Mouse (Mus musculus) CH12.LX (cell line): ENCODE results near the gene Zfp771. TPM values are rescaled to one million over a fixed set of nuclear protein-coding genes. Genes with fewer than 3 reads are reported as not detected.

ENCODE experiments used
- DNase-seq: peaks from one replicate; pipeline ENCODE4 v3.0.0-alpha.2; 2013; ENCODE audit errors: extremely low read depth
- H3K27ac ChIP-seq: 2 replicates; pipeline ENCODE4 v1.5.1; 2012; ENCODE audit warnings: low read depth, mild to moderate bottlenecking, control low read depth, moderate library complexity; ENCODE audit not compliant: insufficient read depth
- H3K27me3 ChIP-seq: replicated peaks from 2 replicates; pipeline ENCODE3; 2012; ENCODE audit warnings: inconsistent platforms
- H3K36me3 ChIP-seq, 2 experiments: replicated peaks in 1 of 2; 2 replicates each; pipeline versions ENCODE3 to v1.6.1; 2012; ENCODE audit warnings: inconsistent platforms in 1 of 2, low read length in 1 of 2, mild to moderate bottlenecking in 1 of 2, mixed read lengths in 1 of 2, moderate library complexity in 1 of 2; ENCODE audit not compliant: control insufficient read depth in 1 of 2, insufficient read depth in 1 of 2
- H3K4me1 ChIP-seq, 2 experiments: 2 replicates each; pipeline ENCODE4 v1.6.1; 2012; ENCODE audit warnings: inconsistent platforms in 1 of 2, moderate library complexity in 1 of 2; ENCODE audit not compliant: insufficient read depth in 2 of 2, control insufficient read depth in 1 of 2
- H3K4me2 ChIP-seq: 2 replicates; pipeline ENCODE4 v1.6.1; 2012; ENCODE audit warnings: low read depth, mild to moderate bottlenecking, control low read depth; ENCODE audit not compliant: poor library complexity, insufficient read depth, severe bottlenecking
- H3K4me3 ChIP-seq, 3 experiments: fragments of 150-350 bp in 1 of 3; sonication (generic) in 1 of 3; replicated peaks in 1 of 3; 2 replicates each; pipeline versions ENCODE3 to v1.5.1; 2011 to 2012; ENCODE audit warnings: low read depth in 2 of 3, low read length in 2 of 3, mild to moderate bottlenecking in 2 of 3, moderate library complexity in 2 of 3, control low read depth in 1 of 3, improper control_type of control experiment in 1 of 3, inconsistent platforms in 1 of 3, mixed read lengths in 1 of 3; ENCODE audit not compliant: poor library complexity in 1 of 3
- H3K79me2 ChIP-seq: replicated peaks from 2 replicates; pipeline ENCODE4 v1.6.1; 2012; ENCODE audit warnings: mild to moderate bottlenecking, moderate library complexity; ENCODE audit not compliant: control insufficient read depth, poor library complexity, insufficient read depth, severe bottlenecking; ENCODE audit errors: extremely low read depth
- H3K9ac ChIP-seq: 2 replicates; pipeline ENCODE4 v1.6.1; 2012; ENCODE audit warnings: low read depth, mild to moderate bottlenecking, control low read depth, moderate library complexity; ENCODE audit not compliant: insufficient read depth
- H3K9me3 ChIP-seq: replicated peaks from 2 replicates; pipeline ENCODE3; 2012; ENCODE audit warnings: low read length, inconsistent platforms, mixed read lengths
- BHLHE40 ChIP-seq: IDR thresholded peaks from 2 replicates; pipeline ENCODE4 v1.6.1; 2011; ENCODE audit warnings: mild to moderate bottlenecking, low read depth, low read length, improper control_type of control experiment
- CHD1 ChIP-seq: IDR thresholded peaks from 2 replicates; pipeline ENCODE4 v1.6.1; 2012; ENCODE audit warnings: low read depth, low read length, improper control_type of control experiment, inconsistent platforms
- CTCF ChIP-seq, 2 experiments: IDR thresholded peaks in 1 of 2; conservative IDR thresholded peaks in 1 of 2; 2 replicates each; pipeline ENCODE4 v1.5.1; 2011 to 2012; ENCODE audit warnings: low read depth in 2 of 2, low read length in 2 of 2, improper control_type of control experiment in 1 of 2, inconsistent platforms in 1 of 2, mild to moderate bottlenecking in 1 of 2, moderate library complexity in 1 of 2
- E2F4 ChIP-seq: IDR thresholded peaks from 2 replicates; pipeline ENCODE4 v1.6.1; 2011; ENCODE audit warnings: low read depth, low read length, improper control_type of control experiment; ENCODE audit not compliant: insufficient replicate concordance
- ELF1 ChIP-seq: IDR thresholded peaks from 2 replicates; pipeline ENCODE4 v1.6.1; 2014; ENCODE audit warnings: low read depth, mild to moderate bottlenecking, inconsistent platforms, low read length, improper control_type of control experiment
- ETS1 ChIP-seq: conservative IDR thresholded peaks from 2 replicates; pipeline ENCODE4 v1.6.1; 2012; ENCODE audit warnings: low read depth, mild to moderate bottlenecking, inconsistent platforms, low read length, improper control_type of control experiment, moderate library complexity
- HCFC1 ChIP-seq: IDR thresholded peaks from 2 replicates; pipeline ENCODE4 v1.6.1; 2012; ENCODE audit warnings: low read depth, mild to moderate bottlenecking, inconsistent platforms, low read length, improper control_type of control experiment
- JUN ChIP-seq: IDR thresholded peaks from 2 replicates; pipeline ENCODE4 v1.6.1; 2011; ENCODE audit warnings: low read depth, mild to moderate bottlenecking, low read length, improper control_type of control experiment, moderate library complexity; ENCODE audit not compliant: insufficient read depth
- JUND ChIP-seq: conservative IDR thresholded peaks from 2 replicates; pipeline ENCODE4 v1.6.1; 2011; ENCODE audit warnings: low read depth, low read length, improper control_type of control experiment
- MAX ChIP-seq: IDR thresholded peaks from 2 replicates; pipeline ENCODE4 v1.6.1; 2011; ENCODE audit warnings: low read length, improper control_type of control experiment
- MAZ ChIP-seq: IDR thresholded peaks from 2 replicates; pipeline ENCODE4 v1.6.1; 2012; ENCODE audit warnings: low read depth, mild to moderate bottlenecking, inconsistent platforms, low read length, improper control_type of control experiment, moderate library complexity
- MEF2A ChIP-seq: IDR thresholded peaks from 2 replicates; pipeline ENCODE4 v1.6.1; 2014; ENCODE audit warnings: low read depth, mild to moderate bottlenecking, inconsistent platforms, low read length, improper control_type of control experiment, borderline replicate concordance
- MXI1 ChIP-seq: IDR thresholded peaks from 2 replicates; pipeline ENCODE4 v1.6.1; 2011; ENCODE audit warnings: mild to moderate bottlenecking, low read depth, low read length, improper control_type of control experiment
- MYC ChIP-seq: IDR thresholded peaks from 2 replicates; pipeline ENCODE4 v1.6.1; 2011; ENCODE audit warnings: low read depth, mild to moderate bottlenecking, improper control_type of control experiment, low read length
- NELFE ChIP-seq: IDR thresholded peaks from 2 replicates; pipeline ENCODE4 v1.6.1; 2011; ENCODE audit warnings: low read depth, low read length, improper control_type of control experiment
- NRF1 ChIP-seq: IDR thresholded peaks from 2 replicates; pipeline ENCODE4 v1.6.1; 2014; ENCODE audit warnings: low read depth, mild to moderate bottlenecking, inconsistent platforms, low read length, improper control_type of control experiment, moderate library complexity
- PAX5 ChIP-seq: IDR thresholded peaks from 2 replicates; pipeline ENCODE4 v1.6.1; 2012; ENCODE audit warnings: low read length, inconsistent platforms, mixed read lengths
- POLR2A ChIP-seq: IDR thresholded peaks from 2 replicates; pipeline ENCODE4 v1.6.1; 2011; ENCODE audit warnings: low read depth, mild to moderate bottlenecking, improper control_type of control experiment, low read length
- POLR2AphosphoS2 ChIP-seq: IDR thresholded peaks from 2 replicates; pipeline ENCODE4 v1.6.1; 2011; ENCODE audit warnings: low read depth, low read length, improper control_type of control experiment
- RAD21 ChIP-seq: IDR thresholded peaks from 2 replicates; pipeline ENCODE4 v1.6.1; 2011; ENCODE audit warnings: low read depth, mild to moderate bottlenecking, low read length, improper control_type of control experiment, moderate library complexity
- RCOR1 ChIP-seq: conservative IDR thresholded peaks from 2 replicates; pipeline ENCODE4 v1.6.1; 2012; ENCODE audit warnings: low read depth, mild to moderate bottlenecking, inconsistent platforms, low read length, improper control_type of control experiment
- SIN3A ChIP-seq: IDR thresholded peaks from 2 replicates; pipeline ENCODE4 v1.6.1; 2012; ENCODE audit warnings: low read length, improper control_type of control experiment, inconsistent platforms
- SMC3 ChIP-seq: IDR thresholded peaks from 2 replicates; pipeline ENCODE4 v1.6.1; 2011; ENCODE audit warnings: low read depth, low read length, improper control_type of control experiment
- TBP ChIP-seq: conservative IDR thresholded peaks from 2 replicates; pipeline ENCODE4 v1.6.1; 2011; ENCODE audit warnings: low read depth, low read length, improper control_type of control experiment
- TCF12 ChIP-seq: IDR thresholded peaks from 2 replicates; pipeline ENCODE4 v1.6.1; 2014; ENCODE audit warnings: low read depth, mild to moderate bottlenecking, inconsistent platforms, low read length, improper control_type of control experiment
- UBTF ChIP-seq: IDR thresholded peaks from 2 replicates; pipeline ENCODE4 v1.6.1; 2012; ENCODE audit warnings: low read depth, mild to moderate bottlenecking, inconsistent platforms, low read length, improper control_type of control experiment, moderate library complexity
- USF2 ChIP-seq: conservative IDR thresholded peaks from 2 replicates; pipeline ENCODE4 v1.6.1; 2011; ENCODE audit warnings: low read depth, low read length, improper control_type of control experiment
- ZC3H11A ChIP-seq: IDR thresholded peaks from 2 replicates; pipeline ENCODE4 v1.6.1; 2012; ENCODE audit warnings: low read depth, mild to moderate bottlenecking, inconsistent platforms, low read length, improper control_type of control experiment
- ZKSCAN1 ChIP-seq: IDR thresholded peaks from 2 replicates; pipeline ENCODE4 v1.6.1; 2012; ENCODE audit warnings: low read depth, inconsistent platforms, low read length, improper control_type of control experiment, borderline replicate concordance
- ZMIZ1 ChIP-seq: IDR thresholded peaks from 2 replicates; pipeline ENCODE4 v1.6.1; 2012; ENCODE audit warnings: low read depth, mild to moderate bottlenecking, inconsistent platforms, low read length, improper control_type of control experiment
- ZNF384 ChIP-seq: IDR thresholded peaks from 2 replicates; pipeline ENCODE4 v1.6.1; 2012; ENCODE audit warnings: low read depth, low read length, improper control_type of control experiment, inconsistent platforms
- dilution Hi-C: fragments of 300-500 bp; cut with MboI; formaldehyde crosslinking; loops from 2 replicates; pipeline ENCODE4 v1.14.3; 2020; ENCODE audit warnings: low sequenced_read_pairs; ENCODE audit not compliant: extremely low pct_unique_long_range_greater_than_20kb, extremely low pct_ligation_motif_present
- in situ Hi-C: fragments of 300-500 bp; cut with MboI; formaldehyde crosslinking; loops from 3 replicates; pipeline ENCODE4 v1.14.3; 2019; ENCODE audit warnings: low sequenced_read_pairs, low pct_ligation_motif_present, low pct_unique_long_range_greater_than_20kb, mixed read lengths
- polyA plus RNA-seq: library from polyadenylated mRNA; unstranded; fragments of >175 nt; gene quantifications from 2 replicates; pipeline ENCODE4 v1.2.1, GENCODE M21; 2012; ENCODE audit warnings: low read depth; ENCODE audit not compliant: insufficient read length
- total RNA-seq, 2 experiments: library from RNA; depleted of rRNA; stranded (reverse); fragments of 300-350 nt in 1 of 2; fragments of >200 nt in 1 of 2; gene quantifications; 2 replicates each; pipeline ENCODE4 v1.2.3; 2012 to 2014

Gene Zfp771
- total and polyA plus RNA-seq, 3 experiments: 26.5 to 35.5 (median 27.0) TPM

DNA sequence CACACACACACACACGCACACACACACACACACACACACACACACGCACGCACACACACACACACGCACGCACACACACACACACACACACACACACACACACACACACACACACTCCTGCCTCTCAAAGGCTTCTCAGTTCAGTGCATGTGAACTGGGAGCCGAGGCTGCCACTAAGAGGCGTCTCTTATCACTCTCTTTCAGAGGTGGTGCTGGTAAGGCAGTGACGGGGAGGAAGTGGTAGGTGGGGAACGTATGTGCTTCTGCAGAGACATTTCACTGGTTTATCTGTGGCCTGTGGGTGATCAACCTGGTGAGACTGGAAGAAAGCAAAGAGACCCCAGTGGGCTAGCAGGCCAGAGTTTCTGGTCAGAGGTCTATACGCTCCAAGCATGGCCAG is 41.1 kb downstream of the Zfp771 start:
- Histone ChIP-seq H3K79me2 (no peaks in the 10 kb centered on the region), H3K4me2 (no peak overlapping the region), H3K36me3 (peaks cover 0 to 8% of the 10 kb centered on the region in 2 experiments), H3K9me3 (no peaks in the 10 kb centered on the region), H3K27me3 (no peaks in the 10 kb centered on the region), H3K4me1 (peaks cover 20 to 72% of the 10 kb centered on the region in 2 experiments), H3K4me3 (no peak overlapping the region), H3K27ac (no peak overlapping the region), H3K9ac (no peak overlapping the region)
- no peak for DNase-seq
- no peak for TF ChIP-seq POLR2A
- TF ChIP-seq SIN3A: no peak
- no peak for TF ChIP-seq CHD1
- no peak for TF ChIP-seq ZKSCAN1
- TF ChIP-seq ELF1: no peak
- TF ChIP-seq BHLHE40: no peak
- no peak for TF ChIP-seq RAD21
- no peak for TF ChIP-seq MXI1
- no peak for TF ChIP-seq ZMIZ1
- TF ChIP-seq UBTF: no peak
- TF ChIP-seq JUND: no peak
- TF ChIP-seq ZC3H11A: no peak
- TF ChIP-seq MEF2A: no peak
- no peak for TF ChIP-seq HCFC1
- TF ChIP-seq JUN: no peak
- no peak for TF ChIP-seq ZNF384
- TF ChIP-seq TBP: no peak
- TF ChIP-seq SMC3: no peak
- TF ChIP-seq PAX5: no peak
- in situ Hi-C loops (no loop called here), dilution Hi-C loops (no loop called here)

DNA sequence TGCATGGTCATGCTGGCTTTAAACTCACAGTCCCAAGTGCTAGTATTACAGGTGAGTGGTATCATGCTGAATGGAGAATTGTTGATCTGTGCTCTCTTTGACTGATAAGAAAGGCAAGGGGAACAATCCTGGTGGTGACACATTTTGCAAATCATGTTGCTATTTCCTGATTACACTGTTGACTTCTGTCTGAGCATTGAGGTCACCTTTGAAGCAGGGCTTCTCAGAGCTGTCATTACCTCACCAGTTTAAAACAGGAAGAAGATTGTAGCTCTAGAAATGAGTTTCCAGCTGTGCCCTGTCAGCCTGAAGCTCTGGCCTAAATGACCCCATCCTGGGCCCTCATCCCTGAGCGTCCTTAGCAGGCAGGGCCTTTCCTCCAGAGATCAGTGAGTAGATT is 43.9 kb downstream of the Zfp771 start:
- in situ Hi-C loops: no loop called here
- TF ChIP-seq MAZ (peak; percentile 83; the same call in 1 of the 2 replicates), CTCF (conservative IDR thresholded peaks at IDR 0.05 in 1 of 2, IDR thresholded peaks at IDR 0.05 in 1 of 2; ENCODE audit: low read depth in 2 of 2, low read length in 2 of 2) (no peak), TCF12 (peak; percentile 77; the same call in 1 of the 2 replicates), POLR2AphosphoS2 (no peak), JUND (peak; percentile 96), MYC (peak; percentile 72; the same call in 1 of the 2 replicates), ZNF384 (no peak), NELFE (no peak), USF2 (no peak), NRF1 (no peak), ZMIZ1 (no peak), BHLHE40 (peak; percentile 72), TBP (0 out of 2 replicates have a peak, but pooled peaks have one; percentile 34), SMC3 (no peak), CHD1 (peak; percentile 54; the same call in 1 of the 2 replicates), RCOR1 (peak; percentile 94), POLR2A (peak; percentile 41; the same call in 1 of the 2 replicates), SIN3A (peak; percentile 86), ETS1 (peak; percentile 96), E2F4 (no peak), MAX (peak; percentile 78; the same call in 1 of the 2 replicates), UBTF (no peak), ELF1 (peak; percentile 84), RAD21 (no peak; the same call in 1 of the 2 replicates)

More for the DNA sequence above, 43.9 kb downstream of the Zfp771 start:
- no peaks in the 10 kb centered on the region for H3K27me3 ChIP-seq
- H3K4me1 ChIP-seq: peaks cover 22 to 76% of the 10 kb centered on the region in 2 experiments
- no peaks in the 10 kb centered on the region for H3K9me3 ChIP-seq
- dilution Hi-C loops: no loop called here
- peak overlapping the region; percentile 49; the same call in 1 of the 2 replicates for H3K9ac ChIP-seq
- H3K4me3 ChIP-seq: no peak overlapping the region
- H3K4me2 ChIP-seq: peak overlapping the region; percentile 57
- H3K36me3 ChIP-seq: peaks cover 0 to 8% of the 10 kb centered on the region in 2 experiments
- H3K27ac ChIP-seq: peak overlapping the region; percentile 97
- no peaks in the 10 kb centered on the region for H3K79me2 ChIP-seq
- DNase-seq: peak; percentile 81
